Mouse (Mus musculus) megakaryocyte-erythroid progenitor cell, adult 5-6 weeks (primary cell): ENCODE measurements around the gene Ckmt1. TPM values are rescaled to one million over a fixed set of nuclear protein-coding genes. Genes with fewer than 3 reads are reported as not detected.

Experiments used
- ATAC-seq: replicated peaks from 2 replicates; pipeline ENCODE4 v1.8.0; 2016; ENCODE audit warnings: mild to moderate bottlenecking, inconsistent platforms; ENCODE audit not compliant: severe bottlenecking, poor library complexity, low FRiP score, low TSS enrichment
- total RNA-seq, 2 experiments: library from RNA; stranded (forward) in 1 of 2; stranded (reverse) in 1 of 2; fragments of 200-1000, 215-1000 nt in 1 of 2; fragments of >200 nt in 1 of 2; fragmentation: Nextera tagmentation in 1 of 2; gene quantifications; 2 replicates each; pipeline ENCODE4 v1.2.3; 2014 to 2017

The Ckmt1 gene
- total RNA-seq, 2 experiments from 2014 or later, result not detected

DNA sequence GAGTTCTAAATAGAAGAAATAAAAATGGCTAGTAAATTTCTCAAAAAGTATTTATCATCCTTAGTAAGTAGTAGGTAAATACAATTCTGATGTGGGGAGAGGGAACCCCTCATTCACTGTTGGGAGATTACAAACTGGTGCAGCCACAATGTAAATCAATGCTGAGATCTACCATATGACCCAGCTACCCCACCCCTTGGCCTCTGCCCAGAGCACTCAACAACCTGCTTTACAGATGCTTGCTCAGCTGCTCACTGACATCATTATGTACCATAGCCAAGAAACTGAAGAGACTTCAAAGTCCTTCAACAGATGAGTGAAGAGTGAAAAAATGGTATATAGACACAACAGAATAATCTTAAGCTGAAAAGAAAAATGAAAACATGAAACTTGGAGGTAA, 45.8 kb downstream of the Ckmt1 start:
- ATAC-seq, result no peak

GRCm38 (mm10) chr2:121408160-121408559, 50.6 kb downstream of the Ckmt1 start:
- ATAC-seq, result peak; percentile 62

- ATAC-seq, result peak; percentile 39
Observed at GRCm38 (mm10) chr2:121412843-121413386, 55.4 kb downstream of the Ckmt1 start.

Other genes starting within 250 kb of the Ckmt1 start
- not detected in 2 replicates for gene Tgm7, start 247.9 kb upstream of the Ckmt1 start, total RNA-seq (2014; fragmentation: Nextera tagmentation)
- not detected in 2 replicates for gene Tgm7, start 247.9 kb upstream of the Ckmt1 start, total RNA-seq (2017)
- gene Adal, start 217.3 kb upstream of the Ckmt1 start, total RNA-seq (2014; fragmentation: Nextera tagmentation), result 12.9 and 15.8 TPM in 2 replicates
- 11.0 and 13.1 TPM in 2 replicates for gene Adal, start 217.3 kb upstream of the Ckmt1 start, total RNA-seq (2017)
- gene Lcmt2, start 217.1 kb upstream of the Ckmt1 start, total RNA-seq (2014; fragmentation: Nextera tagmentation), result 7.8 and 9.7 TPM in 2 replicates
- 8.7 and 8.8 TPM in 2 replicates for gene Lcmt2, start 217.1 kb upstream of the Ckmt1 start, total RNA-seq (2017)
- 62.8 and 83.6 TPM in 2 replicates for gene Tubgcp4, start 187.1 kb upstream of the Ckmt1 start, total RNA-seq (2014; fragmentation: Nextera tagmentation)
- 35.4 and 38.5 TPM in 2 replicates for gene Tubgcp4, start 187.1 kb upstream of the Ckmt1 start, total RNA-seq (2017)
- 15.0 and 16.4 TPM in 2 replicates for gene Zscan29, start 186.6 kb upstream of the Ckmt1 start, total RNA-seq (2014; fragmentation: Nextera tagmentation)
- gene Zscan29, start 186.6 kb upstream of the Ckmt1 start, total RNA-seq (2017), result 12.6 and 12.8 TPM in 2 replicates
- gene Trp53bp1, start 86.3 kb upstream of the Ckmt1 start, total RNA-seq (2014; fragmentation: Nextera tagmentation), result 22.9 and 33.3 TPM in 2 replicates
- 22.6 and 31.8 TPM in 2 replicates for gene Trp53bp1, start 86.3 kb upstream of the Ckmt1 start, total RNA-seq (2017)
- gene Map1a, start 68.1 kb upstream of the Ckmt1 start, total RNA-seq (2014; fragmentation: Nextera tagmentation), result 0.10 TPM in 1 of 2 replicates, not detected in the other
- not detected in 2 replicates for gene Map1a, start 68.1 kb upstream of the Ckmt1 start, total RNA-seq (2017)
- 8.4 and 14.2 TPM in 2 replicates for gene Ppip5k1, start 2.3 kb upstream of the Ckmt1 start, total RNA-seq (2014; fragmentation: Nextera tagmentation)
- gene Ppip5k1, start 2.3 kb upstream of the Ckmt1 start, total RNA-seq (2017), result 8.2 and 10.1 TPM in 2 replicates
- not detected in 2 replicates for gene Strc, start 29.5 kb downstream of the Ckmt1 start, total RNA-seq (2014; fragmentation: Nextera tagmentation)
- gene Strc, start 29.5 kb downstream of the Ckmt1 start, total RNA-seq (2017), result not detected in 2 replicates
- 98.2 and 163 TPM in 2 replicates for gene Pdia3, start 56.1 kb downstream of the Ckmt1 start, total RNA-seq (2014; fragmentation: Nextera tagmentation)
- gene Pdia3, start 56.1 kb downstream of the Ckmt1 start, total RNA-seq (2017), result 198 and 215 TPM in 2 replicates
- 0.44 and 3.3 TPM in 2 replicates for gene Catsper2, start 56.1 kb downstream of the Ckmt1 start, total RNA-seq (2014; fragmentation: Nextera tagmentation)
- gene Catsper2, start 56.1 kb downstream of the Ckmt1 start, total RNA-seq (2017), result 0.56 and 1.3 TPM in 2 replicates
- gene Ell3, start 86.6 kb downstream of the Ckmt1 start, total RNA-seq (2014; fragmentation: Nextera tagmentation), result not detected in 2 replicates
- gene Ell3, start 86.6 kb downstream of the Ckmt1 start, total RNA-seq (2017), result not detected in 2 replicates
- gene Serf2, start 91.5 kb downstream of the Ckmt1 start, total RNA-seq (2014; fragmentation: Nextera tagmentation), result 408 and 415 TPM in 2 replicates
- 367 and 469 TPM in 2 replicates for gene Serf2, start 91.5 kb downstream of the Ckmt1 start, total RNA-seq (2017)
- 154 and 217 TPM in 2 replicates for gene Hypk, start 95.6 kb downstream of the Ckmt1 start, total RNA-seq (2014; fragmentation: Nextera tagmentation)
- gene Hypk, start 95.6 kb downstream of the Ckmt1 start, total RNA-seq (2017), result 184 and 205 TPM in 2 replicates
- not detected in 2 replicates for gene Serinc4, start 99.1 kb downstream of the Ckmt1 start, total RNA-seq (2014; fragmentation: Nextera tagmentation)
- 1.4 TPM in 1 of 2 replicates, not detected in the other for gene Serinc4, start 99.1 kb downstream of the Ckmt1 start, total RNA-seq (2017)
- 19.7 and 20.2 TPM in 2 replicates for gene Mfap1b, start 116.4 kb downstream of the Ckmt1 start, total RNA-seq (2014; fragmentation: Nextera tagmentation)
- gene Mfap1b, start 116.4 kb downstream of the Ckmt1 start, total RNA-seq (2017), result 50.0 and 51.3 TPM in 2 replicates
- gene Mfap1a, start 149.0 kb downstream of the Ckmt1 start, total RNA-seq (2014; fragmentation: Nextera tagmentation), result 18.6 and 26.6 TPM in 2 replicates
- gene Mfap1a, start 149.0 kb downstream of the Ckmt1 start, total RNA-seq (2017), result 34.0 and 45.9 TPM in 2 replicates
- 37.9 and 52.7 TPM in 2 replicates for gene Wdr76, start 149.0 kb downstream of the Ckmt1 start, total RNA-seq (2014; fragmentation: Nextera tagmentation)
- 41.7 and 55.8 TPM in 2 replicates for gene Wdr76, start 149.0 kb downstream of the Ckmt1 start, total RNA-seq (2017)